Mouse (Mus musculus) mouse embryonic stem cell (cell line): ENCODE measurements around the gene Inafm1.
"Not testable (repeated sequence)": the region's sequence is repeated elsewhere in the genome, so short reads cannot be mapped to it uniquely, and the experiment has no call there.

ENCODE experiments used
- in situ Hi-C, 2 experiments: fragments of 300-500 bp; cut with MboI; formaldehyde crosslinking; loops; 1 replicate in 1 of 2; 3 replicates in 1 of 2; pipeline ENCODE4 v1.14.3; 2019 to 2020; ENCODE audit warnings: low sequenced_read_pairs in 2 of 2, low pct_unique_long_range_greater_than_20kb in 1 of 2, mixed read lengths in 1 of 2; ENCODE audit not compliant: unreplicated experiment in 1 of 2

Inafm1 gene

GRCm38 (mm10) chr7:16273081-16273765, at the start of gene Inafm1:
Gene Inafm1 (minus strand): TSS chr7:16273617.
- in situ Hi-C loops: no loop called here

DNA sequence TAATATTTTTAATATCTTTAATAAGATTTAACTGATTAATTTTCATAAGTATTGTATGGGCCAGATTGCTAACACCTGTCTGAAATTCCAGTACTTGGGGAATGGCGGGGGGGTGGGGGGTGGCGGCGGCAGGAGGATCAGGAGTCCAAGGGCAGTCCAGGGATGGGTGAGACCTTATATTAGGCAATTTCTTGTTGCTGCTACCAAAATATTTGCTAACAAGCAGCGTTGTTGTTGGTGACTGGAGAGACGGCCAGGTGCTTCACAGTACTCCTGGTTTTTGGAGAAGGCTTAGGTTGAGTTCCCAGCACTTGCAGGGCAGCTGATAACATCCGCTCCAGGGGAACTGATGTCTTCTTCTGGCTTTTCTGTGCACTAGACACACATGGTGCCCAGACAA, 47.1 kb upstream of the Inafm1 start:
- in situ Hi-C loops: no loop called here

GRCm38 (mm10) chr7:16319216-16319615, 45.8 kb upstream of the Inafm1 start:
- in situ Hi-C loops: no loop called here

GRCm38 (mm10) chr7:16317094-16317493, 43.7 kb upstream of the Inafm1 start:
- in situ Hi-C loops: no loop called here

DNA sequence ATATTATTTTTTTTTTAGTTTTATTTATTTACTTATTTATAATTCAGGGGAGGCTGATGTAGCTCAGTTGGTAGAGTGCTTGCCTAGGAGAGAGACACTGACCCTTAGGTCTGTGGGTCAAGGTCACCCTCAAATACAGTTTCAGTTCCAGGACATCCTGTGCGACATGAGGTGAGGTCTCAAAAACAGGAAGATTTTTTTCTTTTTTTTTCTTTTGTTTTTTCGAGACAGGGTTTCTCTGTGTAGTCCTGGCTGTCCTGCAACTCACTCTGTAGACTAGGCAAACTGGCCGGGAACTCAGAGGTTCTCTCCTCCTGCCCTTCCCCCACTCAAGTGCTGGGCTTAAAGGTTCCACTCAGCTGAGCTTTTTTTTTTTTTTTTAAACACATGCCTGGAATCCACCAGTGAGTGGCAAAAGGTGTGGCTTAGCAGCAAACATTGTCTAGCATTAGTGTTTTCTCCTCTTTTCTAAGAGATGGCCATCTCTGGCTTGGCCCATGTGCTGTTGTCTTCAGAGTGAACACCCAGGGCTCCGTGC, 41.9 kb upstream of the Inafm1 start:
- in situ Hi-C loops: no loop called here

DNA sequence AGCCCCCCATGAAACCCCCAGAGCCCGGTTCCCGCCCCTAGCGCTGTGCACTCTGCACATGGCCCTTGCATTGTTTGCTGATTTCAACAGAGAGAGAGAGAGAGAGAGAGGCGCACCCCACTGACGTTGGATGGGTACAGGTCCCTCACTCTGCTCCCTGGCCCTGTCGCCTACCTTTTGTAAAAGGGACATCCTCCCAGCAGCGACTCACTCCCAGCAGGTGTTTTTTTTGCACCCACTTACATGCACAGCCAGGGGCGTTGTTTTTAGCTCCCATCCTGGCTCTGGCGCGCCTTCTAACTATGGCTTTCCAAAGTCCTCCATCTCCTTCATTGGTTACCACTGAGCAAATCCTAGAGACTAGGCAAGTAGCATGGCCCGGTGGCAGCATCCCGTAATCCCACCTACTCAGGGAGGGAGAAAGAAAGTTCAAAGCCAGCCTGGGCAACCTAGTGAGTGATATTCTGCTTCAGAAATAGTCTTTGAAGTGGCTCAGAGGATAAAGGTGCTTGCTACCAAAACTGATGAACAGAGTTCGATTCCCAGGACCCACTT, 40.9 kb upstream of the Inafm1 start:
- in situ Hi-C loops: no loop called here

DNA sequence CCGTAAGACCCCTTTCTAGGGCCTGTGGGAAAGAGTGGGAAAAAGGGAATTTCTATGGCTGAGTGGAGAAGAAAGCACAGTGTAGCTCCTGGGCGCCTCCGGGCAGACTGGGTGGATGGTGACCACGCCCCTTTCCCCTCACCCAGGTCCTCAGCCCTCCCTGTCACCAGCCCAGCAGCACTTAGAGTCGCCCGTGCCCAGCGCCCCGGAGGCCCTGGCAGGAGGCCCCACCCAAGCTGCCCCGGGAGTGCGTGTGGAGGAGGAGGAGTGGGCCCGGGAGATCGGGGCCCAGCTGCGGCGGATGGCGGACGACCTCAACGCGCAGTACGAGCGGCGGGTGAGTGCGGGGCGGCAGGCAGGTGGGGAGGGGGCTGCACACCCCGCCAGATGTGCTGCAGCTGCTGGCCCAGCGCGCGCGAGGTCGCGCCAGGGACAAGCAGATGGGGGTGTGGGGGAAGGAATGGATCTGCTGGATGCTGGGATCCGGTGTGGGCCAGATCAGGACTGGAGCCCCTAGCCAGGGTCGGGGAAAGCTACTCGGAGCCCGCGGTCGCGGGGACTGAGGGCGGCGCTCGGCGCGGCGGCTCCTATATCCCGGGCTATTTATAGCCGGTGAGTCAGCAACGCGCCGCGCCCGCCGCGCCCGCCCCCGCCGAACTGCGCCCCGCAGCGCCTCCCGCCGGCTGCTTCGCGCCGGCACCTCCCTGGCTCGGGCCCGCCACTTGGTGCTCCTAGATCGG, 40.2 kb upstream of the Inafm1 start:
- in situ Hi-C loops: no loop called here

- in situ Hi-C loops: no loop called here
Observed at GRCm38 (mm10) chr7:16312672-16313311, 39.4 kb upstream of the Inafm1 start.

DNA sequence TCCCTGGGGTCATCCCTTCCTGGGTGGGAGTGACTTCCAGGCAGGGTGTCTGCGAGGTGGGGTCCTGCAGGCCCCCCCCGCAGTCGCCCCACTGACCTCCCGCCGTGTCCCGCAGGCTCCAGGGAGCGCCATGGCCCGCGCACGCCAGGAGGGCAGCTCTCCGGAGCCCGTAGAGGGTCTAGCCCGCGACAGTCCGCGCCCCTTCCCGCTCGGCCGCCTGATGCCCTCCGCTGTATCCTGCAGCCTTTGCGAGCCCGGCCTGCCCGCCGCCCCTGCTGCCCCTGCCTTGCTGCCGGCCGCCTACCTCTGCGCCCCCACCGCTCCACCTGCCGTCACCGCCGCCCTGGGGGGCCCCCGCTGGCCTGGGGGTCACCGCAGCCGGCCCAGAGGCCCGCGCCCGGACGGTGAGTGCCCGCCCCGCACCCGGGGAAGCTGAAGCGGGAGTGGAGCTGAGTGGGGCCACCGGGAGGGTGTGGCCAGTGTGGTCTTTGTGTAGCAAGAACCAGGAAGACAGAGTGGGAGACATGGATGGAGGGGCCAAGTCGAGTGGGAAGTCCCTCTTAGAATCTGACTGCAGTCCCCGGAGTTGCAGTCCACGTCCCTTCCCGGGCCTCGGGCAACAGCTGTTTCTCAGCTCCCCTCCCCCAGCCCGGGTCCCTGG, 38.7 kb upstream of the Inafm1 start:
- in situ Hi-C loops: no loop called here

DNA sequence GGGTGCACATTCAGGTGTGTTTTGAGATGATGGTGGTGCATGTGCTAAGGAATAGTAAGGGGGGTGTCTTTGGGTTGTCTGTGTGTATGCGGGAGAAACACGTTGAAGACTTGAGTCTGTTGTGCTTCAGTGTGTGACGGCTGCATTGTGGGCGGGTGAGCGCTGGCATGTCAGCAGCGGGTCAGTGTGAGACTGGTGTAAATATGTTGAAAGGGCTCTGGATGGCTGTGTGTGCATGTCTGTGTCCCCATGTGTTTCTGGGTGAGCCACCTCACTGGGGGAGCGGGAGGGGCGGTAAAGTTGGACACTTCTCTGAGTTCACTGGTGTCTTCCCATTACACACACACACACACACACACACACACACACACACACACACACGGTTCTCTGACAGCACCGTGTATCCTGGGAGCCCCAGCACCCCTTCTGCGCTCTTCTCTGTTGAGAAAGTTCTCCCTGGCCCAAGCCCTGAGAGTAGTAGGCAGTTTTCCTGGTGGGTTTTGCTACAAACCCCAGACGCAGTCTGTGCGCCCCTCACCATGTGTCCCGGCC, 38.1 kb upstream of the Inafm1 start:
- in situ Hi-C loops: no loop called here

GRCm38 (mm10) chr7:16310521-16311452, 37.4 kb upstream of the Inafm1 start:
- in situ Hi-C loops: no loop called here

GRCm38 (mm10) chr7:16310020-16310520, 36.7 kb upstream of the Inafm1 start:
- in situ Hi-C loops: no loop called here

DNA sequence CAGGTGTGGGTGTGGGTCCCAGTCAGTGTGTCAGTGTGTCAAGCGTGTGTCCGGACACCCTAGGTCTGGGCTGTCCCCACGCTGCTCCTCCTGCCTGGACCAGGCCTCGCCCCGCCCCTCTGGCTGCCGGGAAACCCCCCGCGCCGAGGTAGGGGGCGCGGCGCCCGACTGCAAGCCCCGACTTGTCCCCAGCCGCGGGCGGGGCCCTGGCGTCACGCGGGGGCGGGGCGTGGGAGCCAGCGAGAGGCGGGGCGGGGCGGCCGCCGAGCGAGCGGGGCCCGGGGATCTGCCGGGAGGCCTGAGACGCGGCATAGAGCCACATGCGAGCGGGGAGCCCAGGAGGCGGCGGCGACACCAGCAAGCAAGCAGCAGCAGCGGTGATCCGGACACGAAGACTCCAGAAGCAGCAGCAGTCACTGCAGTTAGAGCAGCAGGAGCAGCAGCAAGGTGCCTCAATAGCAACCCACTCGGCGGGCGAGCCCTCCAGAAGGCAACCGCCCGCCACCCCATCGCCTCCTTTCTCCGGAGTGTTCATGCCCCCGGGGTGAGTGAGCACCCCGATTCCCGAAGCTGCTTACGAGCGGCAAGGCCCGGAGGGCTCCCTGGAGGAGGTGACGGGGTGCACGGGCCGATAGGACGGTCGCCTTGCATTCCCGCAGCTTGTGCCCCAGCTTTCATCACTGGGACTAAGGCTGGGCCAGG, 36.1 kb upstream of the Inafm1 start:
- in situ Hi-C loops: no loop called here

DNA sequence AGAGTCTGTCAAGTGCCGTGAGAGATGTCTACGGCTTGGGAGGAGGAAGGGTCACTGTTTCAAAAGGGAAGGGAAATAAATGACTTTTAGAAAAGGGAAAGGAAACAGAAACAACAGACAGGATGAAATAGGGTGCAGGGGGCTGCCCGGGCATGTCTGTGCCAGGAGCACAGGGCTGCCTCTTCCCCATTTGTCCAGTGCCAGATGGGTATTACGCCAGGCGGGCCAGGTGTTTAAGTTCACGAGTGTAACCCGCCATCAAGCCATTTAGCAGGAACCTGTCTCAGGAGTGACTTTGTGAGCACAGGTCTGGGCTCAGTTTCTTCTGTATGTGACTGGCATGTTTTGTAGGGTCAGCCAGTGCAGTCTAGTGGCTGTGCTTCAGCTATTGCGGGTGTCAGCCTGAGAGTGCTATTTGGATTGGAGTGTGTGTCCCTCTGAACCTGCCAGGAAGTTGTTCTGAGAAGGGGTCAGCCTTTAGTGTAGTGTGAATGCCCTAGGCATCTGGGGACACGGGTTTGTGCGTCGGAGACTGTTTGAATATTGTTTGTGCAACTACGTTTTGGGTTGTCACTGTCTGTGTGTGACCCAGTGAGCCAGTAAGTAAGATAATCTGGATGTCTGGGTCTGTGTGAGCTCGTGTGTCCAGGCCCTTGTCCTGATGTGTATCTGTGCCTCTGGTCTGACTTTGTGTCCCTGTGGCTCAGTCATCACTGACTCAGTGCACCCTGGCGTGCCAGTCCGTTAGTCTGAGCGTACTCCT, 35.3 kb upstream of the Inafm1 start:
- in situ Hi-C loops: no loop called here

DNA sequence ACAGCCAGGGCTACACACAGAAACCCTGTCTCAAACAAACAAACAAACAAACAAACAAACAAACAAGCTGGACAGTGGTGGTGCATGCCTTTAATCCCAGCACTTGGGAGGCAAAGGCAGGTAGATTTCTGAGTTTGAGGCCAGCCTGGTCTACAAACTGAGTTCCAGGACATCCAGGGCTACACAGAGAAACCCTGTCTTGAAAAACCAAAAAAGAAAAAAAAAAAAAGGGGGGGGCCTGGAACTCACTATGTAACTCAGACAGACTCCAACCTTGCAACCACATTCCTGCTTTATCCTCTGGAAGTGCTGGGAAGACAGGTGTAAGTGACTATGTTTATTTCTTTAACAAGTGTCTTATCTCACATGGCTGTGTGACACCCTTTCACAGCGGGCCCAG, 34.7 kb upstream of the Inafm1 start, which contains the start of gene Bbc3:
TSS of gene Bbc3 (plus strand) at position 301 of the 400 bp plus-strand sequence.
- in situ Hi-C loops: not testable (repeated sequence)

DNA sequence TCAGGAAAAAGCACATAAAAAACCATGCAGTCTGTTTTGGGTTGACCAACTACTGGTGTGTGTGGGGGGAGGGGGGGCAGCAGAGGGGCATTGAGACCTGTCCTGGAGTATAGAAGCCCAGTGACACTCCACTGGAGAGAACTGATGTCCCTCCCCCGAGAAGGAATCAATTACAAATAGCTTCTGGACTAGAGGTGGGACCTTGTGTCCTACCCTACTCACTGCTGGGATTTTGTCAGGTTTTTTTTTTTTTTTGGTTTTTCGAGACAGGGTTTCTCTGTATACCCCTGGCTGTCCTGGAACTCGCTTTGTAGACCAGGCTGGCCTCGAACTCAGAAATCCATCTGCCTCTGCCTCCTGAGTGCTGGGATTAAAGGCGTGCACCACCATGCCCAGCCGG, 33.7 kb upstream of the Inafm1 start:
- in situ Hi-C loops: not testable (repeated sequence)
